Mouse (Mus musculus): ENCODE measurements around the gene Olfr294. TPM values are rescaled to one million over a fixed set of nuclear protein-coding genes. Genes with fewer than 3 reads are reported as not detected.

Olfr294 gene
- not detected in 2 replicates for polyA plus RNA-seq (2016; fragmentation: Nextera tagmentation; extraction: Ambion mirVana)

GRCm38 (mm10) chr7:86616543-86616942 is at the start of gene Olfr294:
Gene Olfr294, minus strand, starts transcription at chr7:86616643.
- Histone ChIP-seq H3K9me3 (replicated peaks) (no peaks in the 10 kb centered on the region), H3K4me2 (no peak within 1 kb of the TSS), H3K27ac (ENCODE audit: poor library complexity, severe bottlenecking) (no peak within 1 kb of the TSS), H3K4me1 (replicated peaks) (no peaks in the 10 kb centered on the region), H3K27me3 (replicated peaks) (no peaks in the 10 kb centered on the region), H3K36me3 (no peaks in the 10 kb centered on the region), H3K9ac (no peak within 1 kb of the TSS), H3K4me3 (no peak within 1 kb of the TSS)
- 54% methylated on average over 2 of the region's 2 CpGs for WGBS
- no peak for ATAC-seq (ENCODE audit: insufficient number of reproducible peaks, low FRiP score)

- Histone ChIP-seq H3K4me1 (replicated peaks) (no peaks in the 10 kb centered on the region), H3K27ac (ENCODE audit: poor library complexity, severe bottlenecking) (no peak within 1 kb of the TSS), H3K36me3 (no peaks in the 10 kb centered on the region), H3K9me3 (replicated peaks) (no peaks in the 10 kb centered on the region), H3K4me3 (no peak within 1 kb of the TSS), H3K4me2 (no peak within 1 kb of the TSS), H3K27me3 (replicated peaks) (no peaks in the 10 kb centered on the region), H3K9ac (no peak within 1 kb of the TSS)
- no peak for ATAC-seq (ENCODE audit: insufficient number of reproducible peaks, low FRiP score)
- 84% methylated on average over 4 of the region's 4 CpGs for WGBS
These were observed 32.3 kb upstream of the Olfr294 start, which contains the start of gene Olfr293 for GRCm38 (mm10) chr7:86648761-86649160. Gene Olfr293, plus strand, starts transcription at chr7:86649061.

GRCm38 (mm10) chr7:86583562-86583961 is 32.9 kb downstream of the Olfr294 start, which contains the start of gene Olfr295:
Gene Olfr295, plus strand, starts transcription at chr7:86583862.
- no peaks in the 10 kb centered on the region for H3K9me3 ChIP-seq (replicated peaks)
- H3K4me3 ChIP-seq = no peak within 1 kb of the TSS
- no peak within 1 kb of the TSS for H3K27ac ChIP-seq (ENCODE audit: poor library complexity, severe bottlenecking)
- ATAC-seq (ENCODE audit: insufficient number of reproducible peaks, low FRiP score) = no peak
- no peak within 1 kb of the TSS for H3K9ac ChIP-seq
- no peaks in the 10 kb centered on the region for H3K27me3 ChIP-seq (replicated peaks)
- H3K4me1 ChIP-seq (replicated peaks) = no peaks in the 10 kb centered on the region
- H3K36me3 ChIP-seq = no peaks in the 10 kb centered on the region
- 71% methylated on average over 2 of the region's 2 CpGs for WGBS
- no peak within 1 kb of the TSS for H3K4me2 ChIP-seq

Other genes with a start within 250 kb of the Olfr294 start
- not detected in 2 replicates for gene Olfr305, start 249.7 kb downstream of the Olfr294 start, polyA plus RNA-seq (2016; fragmentation: Nextera tagmentation; extraction: Ambion mirVana)
- not detected in 2 replicates for gene Olfr304, start 230.0 kb downstream of the Olfr294 start, polyA plus RNA-seq (2016; fragmentation: Nextera tagmentation; extraction: Ambion mirVana)
- not detected in 2 replicates for gene Olfr303, start 218.9 kb downstream of the Olfr294 start, polyA plus RNA-seq (2016; fragmentation: Nextera tagmentation; extraction: Ambion mirVana)
- gene Olfr301, start 212.8 kb downstream of the Olfr294 start, polyA plus RNA-seq (2016; fragmentation: Nextera tagmentation; extraction: Ambion mirVana) = not detected in 2 replicates
- not detected in 2 replicates for gene Olfr299, start 156.7 kb downstream of the Olfr294 start, polyA plus RNA-seq (2016; fragmentation: Nextera tagmentation; extraction: Ambion mirVana)
- not detected in 2 replicates for gene Olfr298, start 124.2 kb downstream of the Olfr294 start, polyA plus RNA-seq (2016; fragmentation: Nextera tagmentation; extraction: Ambion mirVana)
- not detected in 2 replicates for gene Olfr297, start 96.7 kb downstream of the Olfr294 start, polyA plus RNA-seq (2016; fragmentation: Nextera tagmentation; extraction: Ambion mirVana)
- gene Olfr295, start 32.8 kb downstream of the Olfr294 start, polyA plus RNA-seq (2016; fragmentation: Nextera tagmentation; extraction: Ambion mirVana) = not detected in 2 replicates
- gene Olfr293, start 32.4 kb upstream of the Olfr294 start, polyA plus RNA-seq (2016; fragmentation: Nextera tagmentation; extraction: Ambion mirVana) = not detected in 2 replicates
- not detected in 2 replicates for gene Olfr292, start 71.7 kb upstream of the Olfr294 start, polyA plus RNA-seq (2016; fragmentation: Nextera tagmentation; extraction: Ambion mirVana)
- not detected in 2 replicates for gene Folh1, start 159.3 kb upstream of the Olfr294 start, polyA plus RNA-seq (2016; fragmentation: Nextera tagmentation; extraction: Ambion mirVana)
- gene Vmn2r77, start 178.4 kb upstream of the Olfr294 start, polyA plus RNA-seq (2016; fragmentation: Nextera tagmentation; extraction: Ambion mirVana) = not detected in 2 replicates

Data from heart, embryonic 12.5 days (tissue).